Mouse (Mus musculus): ENCODE measurements at regions not wholly inside any gene's neighbourhood (a gene's known extent, or its start where the extent isn't known, plus 50 kb on each side); places are given as distances from the start of the nearest gene placed in this dataset.

DNA sequence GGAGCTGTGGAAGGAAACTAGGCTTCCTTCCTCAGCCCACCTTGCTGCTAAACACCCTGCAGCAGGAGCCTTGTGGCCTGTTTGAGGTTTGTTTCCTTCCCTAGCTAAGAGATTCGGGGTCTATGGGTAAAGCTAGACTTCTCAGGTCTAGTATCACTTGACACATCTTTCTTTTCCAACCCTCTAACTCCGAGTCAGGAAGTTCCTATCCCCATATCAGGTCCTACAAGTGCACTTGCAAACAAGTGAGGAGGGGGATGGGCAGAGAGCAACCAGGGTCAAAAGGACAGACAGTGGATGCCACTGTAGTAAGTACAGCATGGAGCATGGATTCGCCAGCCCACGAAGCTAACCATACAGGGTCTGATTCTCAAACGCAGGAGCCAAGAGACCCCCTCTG, 73.5 kb downstream of the Ets2 start:
- TF ChIP-seq CTCF (IDR thresholded peaks at IDR 0.05; ENCODE audit: insufficient read depth, low read length) (no peak), POLR2A (IDR thresholded peaks at IDR 0.05; ENCODE audit: borderline replicate concordance, extremely low read depth, low read depth, low read length) (no peak)

All from lung, adult 2 months (tissue).